Mouse (Mus musculus) intestine, postnatal 0 days (tissue): Measurements from ENCODE around the gene Ndst2. TPM values are rescaled to one million over a fixed set of nuclear protein-coding genes. Genes with fewer than 3 reads are reported as not detected.

ENCODE experiments used
- ATAC-seq: fragments of 200-750 bp; cut with Nextera tagmentation; 2 replicates; pipeline ENCODE4 v1.8.0; 2017; ENCODE audit warnings: mild to moderate bottlenecking, moderate TSS enrichment, moderate library complexity
- H3K27ac ChIP-seq: fragments of 300-500 bp; sonication (generic); 2 replicates; pipeline ENCODE4 v1.5.1; 2014; ENCODE audit warnings: mild to moderate bottlenecking, low read depth, low read length, moderate library complexity
- H3K27me3 ChIP-seq: fragments of 300-500 bp; sonication (generic); replicated peaks from 2 replicates; pipeline ENCODE4 v1.6.1; 2014; ENCODE audit warnings: low read length, mixed read lengths; ENCODE audit not compliant: control insufficient read depth, insufficient read depth
- H3K36me3 ChIP-seq: fragments of 300-500 bp; sonication (generic); 2 replicates; pipeline ENCODE4 v1.6.1; 2014; ENCODE audit warnings: mild to moderate bottlenecking, moderate library complexity; ENCODE audit not compliant: control insufficient read depth, insufficient read depth
- H3K4me1 ChIP-seq: fragments of 300-500 bp; sonication (generic); replicated peaks from 2 replicates; pipeline ENCODE4 v1.6.1; 2014; ENCODE audit warnings: antibody characterized with exemption, low read length, mixed read lengths; ENCODE audit not compliant: control insufficient read depth, insufficient read depth
- H3K4me2 ChIP-seq: fragments of 300-500 bp; sonication (generic); replicated peaks from 2 replicates; pipeline ENCODE4 v1.6.1; 2014; ENCODE audit warnings: low read depth, mild to moderate bottlenecking, moderate library complexity
- H3K4me3 ChIP-seq: fragments of 300-500 bp; sonication (generic); 2 replicates; pipeline ENCODE4 v1.5.1; 2014; ENCODE audit warnings: low read depth, low read length
- H3K9ac ChIP-seq: fragments of 300-500 bp; sonication (generic); 2 replicates; pipeline ENCODE4 v1.6.1; 2014; ENCODE audit warnings: mild to moderate bottlenecking, low read depth, low read length
- H3K9me3 ChIP-seq: fragments of 300-500 bp; sonication (generic); 2 replicates; pipeline ENCODE4 v1.6.1; 2016; ENCODE audit warnings: mixed run types; ENCODE audit not compliant: control insufficient read depth
- CTCF ChIP-seq: sonication (generic); IDR thresholded peaks from 2 replicates; pipeline ENCODE4 v1.5.1; 2016; ENCODE audit warnings: low read depth, mild to moderate bottlenecking, control low read depth, antibody characterized with exemption, moderate library complexity
- WGBS: fragments of 180-500 bp; shearing (Covaris S2); extraction: QIAGEN DNeasy Blood & Tissue Kit; methylation state at CpG from one replicate; pipeline ENCODE4 v1.1.7; 2014; 5-methylcytosine and 5-hydroxymethylcytosine counted together
- polyA plus RNA-seq: library from polyadenylated mRNA; unstranded; fragments of >200 nt; fragmentation: Nextera tagmentation; extraction: Ambion mirVana; gene quantifications from 2 replicates; pipeline ENCODE4 v1.2.1, GENCODE M21; 2015

Gene Ndst2
- polyA plus RNA-seq, 1 experiment from 2014 or later = 9.8 TPM

DNA sequence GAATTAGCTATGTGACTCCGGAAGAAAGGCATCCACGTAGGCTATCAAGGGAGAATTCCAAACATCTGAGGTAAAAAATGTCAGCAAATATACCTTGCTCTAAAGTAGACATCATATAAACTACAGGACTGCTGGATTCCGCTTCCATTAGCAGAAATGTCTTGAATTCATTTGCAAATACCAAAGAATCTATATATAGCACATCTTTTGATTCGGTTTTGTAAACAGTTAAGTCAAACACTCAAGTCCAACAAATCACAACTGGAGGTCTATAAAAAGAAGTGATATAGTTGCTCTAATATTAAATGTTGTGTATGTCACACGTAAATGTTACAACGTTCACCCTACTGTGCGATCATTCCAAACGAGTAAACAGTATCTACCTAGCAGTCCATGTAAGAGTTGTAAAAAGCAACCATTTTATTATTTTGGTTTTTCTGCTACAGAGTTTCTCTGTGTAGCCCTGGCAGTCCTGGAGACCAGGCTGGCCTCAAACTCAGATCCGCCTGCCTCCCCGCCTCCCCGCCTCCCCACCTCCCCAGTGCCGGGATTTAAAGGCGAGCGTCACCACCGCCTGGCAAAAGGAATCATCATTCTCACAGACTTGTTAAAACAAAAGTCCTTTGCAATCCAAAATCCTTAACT, 32.1 kb downstream of the Ndst2 start:
- TF ChIP-seq CTCF = no peak
- no peaks in the 10 kb centered on the region for H3K9me3 ChIP-seq
- H3K4me2 ChIP-seq = peak overlapping the region; percentile 71
- peak overlapping the region; percentile 72 for H3K4me3 ChIP-seq
- no peaks in the 10 kb centered on the region; the same call in 1 of the 2 replicates for H3K36me3 ChIP-seq
- peak; percentile 16 for ATAC-seq
- H3K9ac ChIP-seq = peak overlapping the region; percentile 82
- H3K27ac ChIP-seq = peak overlapping the region; percentile 91
- WGBS = 5% methylated on average over 15 of the region's 15 CpGs
- peaks cover 2% of the 10 kb centered on the region; the same call in 1 of the 2 replicates for H3K4me1 ChIP-seq
- no peaks in the 10 kb centered on the region for H3K27me3 ChIP-seq

- no peak for TF ChIP-seq CTCF
- Histone ChIP-seq H3K9ac (0 out of 2 replicates have a peak overlapping the region, but pooled peaks have one; percentile 82), H3K36me3 (no peaks in the 10 kb centered on the region; the same call in 1 of the 2 replicates), H3K27me3 (no peaks in the 10 kb centered on the region), H3K27ac (no peak overlapping the region), H3K4me1 (peaks cover 2% of the 10 kb centered on the region; the same call in 1 of the 2 replicates), H3K4me2 (peak overlapping the region; percentile 71), H3K9me3 (no peaks in the 10 kb centered on the region), H3K4me3 (peak overlapping the region; percentile 72; the same call in 1 of the 2 replicates)
- WGBS = 58% methylated on average over 8 of the region's 8 CpGs
- no peak for ATAC-seq
Measured at GRCm38 (mm10) chr14:20701554-20701953, 32.8 kb downstream of the Ndst2 start.

GRCm38 (mm10) chr14:20700362-20700761, 34.0 kb downstream of the Ndst2 start:
- Histone ChIP-seq H3K4me1 (peaks cover 9% of the 10 kb centered on the region; the same call in 1 of the 2 replicates), H3K9ac (no peak overlapping the region), H3K27ac (no peak overlapping the region), H3K4me2 (no peak overlapping the region), H3K36me3 (no peaks in the 10 kb centered on the region; the same call in 1 of the 2 replicates), H3K9me3 (no peaks in the 10 kb centered on the region), H3K27me3 (no peaks in the 10 kb centered on the region), H3K4me3 (no peak overlapping the region)
- ATAC-seq = no peak
- TF ChIP-seq CTCF = no peak
- WGBS = 59% methylated on average over 3 of the region's 3 CpGs

GRCm38 (mm10) chr14:20698515-20698914, 35.8 kb downstream of the Ndst2 start:
- Histone ChIP-seq H3K4me2 (no peak overlapping the region), H3K27ac (no peak overlapping the region), H3K9me3 (no peaks in the 10 kb centered on the region), H3K36me3 (peaks cover 6% of the 10 kb centered on the region), H3K9ac (no peak overlapping the region), H3K4me1 (peaks cover 7% of the 10 kb centered on the region; the same call in 1 of the 2 replicates), H3K4me3 (no peak overlapping the region), H3K27me3 (no peaks in the 10 kb centered on the region)
- TF ChIP-seq CTCF = no peak
- WGBS = 75% methylated on average over 2 of the region's 2 CpGs
- no peak for ATAC-seq

GRCm38 (mm10) chr14:20696986-20697385, 37.4 kb downstream of the Ndst2 start:
- Histone ChIP-seq H3K36me3 (peaks cover 21% of the 10 kb centered on the region), H3K27ac (no peak overlapping the region), H3K9ac (no peak overlapping the region), H3K4me1 (peaks cover 6% of the 10 kb centered on the region; the same call in 1 of the 2 replicates), H3K9me3 (no peaks in the 10 kb centered on the region), H3K4me2 (peak overlapping the region; percentile 89; the same call in 1 of the 2 replicates), H3K27me3 (no peaks in the 10 kb centered on the region), H3K4me3 (no peak overlapping the region)
- 27% methylated on average over 1 of the region's 1 CpGs for WGBS
- no peak for ATAC-seq
- peak; percentile 80 for TF ChIP-seq CTCF

GRCm38 (mm10) chr14:20695761-20696520, 38.4 kb downstream of the Ndst2 start:
- TF ChIP-seq CTCF = no peak
- Histone ChIP-seq H3K4me2 (peak overlapping the region; percentile 89), H3K4me3 (peak overlapping the region; percentile 91), H3K4me1 (peaks cover 6% of the 10 kb centered on the region; the same call in 1 of the 2 replicates), H3K9me3 (no peaks in the 10 kb centered on the region), H3K36me3 (peaks cover 31% of the 10 kb centered on the region), H3K9ac (peak overlapping the region; percentile 92), H3K27me3 (no peaks in the 10 kb centered on the region), H3K27ac (peak overlapping the region; percentile 96)
- 10% methylated on average over 27 of the region's 27 CpGs for WGBS
- ATAC-seq = no peak
